Mouse (Mus musculus) neutrophil, adult 5-6 weeks (primary cell): ENCODE results near the gene Cnst. TPM values are rescaled to one million over a fixed set of nuclear protein-coding genes. Genes with fewer than 3 reads are reported as not detected.

Experiments
- ATAC-seq: fragments of 151-379, 151-347 bp; 2 replicates; pipeline ENCODE4 v1.8.0; 2017; ENCODE audit warnings: mild to moderate bottlenecking, moderate TSS enrichment; ENCODE audit not compliant: insufficient number of reproducible peaks, poor library complexity, low FRiP score, severe bottlenecking; ENCODE audit errors: extremely low read depth
- total RNA-seq: library from RNA; stranded (forward); fragments of 200-1000 nt; gene quantifications from 2 replicates; pipeline ENCODE4 v1.2.3, GENCODE M21; 2017

Gene Cnst
- total RNA-seq: 39.8 and 49.5 TPM in 2 replicates

DNA sequence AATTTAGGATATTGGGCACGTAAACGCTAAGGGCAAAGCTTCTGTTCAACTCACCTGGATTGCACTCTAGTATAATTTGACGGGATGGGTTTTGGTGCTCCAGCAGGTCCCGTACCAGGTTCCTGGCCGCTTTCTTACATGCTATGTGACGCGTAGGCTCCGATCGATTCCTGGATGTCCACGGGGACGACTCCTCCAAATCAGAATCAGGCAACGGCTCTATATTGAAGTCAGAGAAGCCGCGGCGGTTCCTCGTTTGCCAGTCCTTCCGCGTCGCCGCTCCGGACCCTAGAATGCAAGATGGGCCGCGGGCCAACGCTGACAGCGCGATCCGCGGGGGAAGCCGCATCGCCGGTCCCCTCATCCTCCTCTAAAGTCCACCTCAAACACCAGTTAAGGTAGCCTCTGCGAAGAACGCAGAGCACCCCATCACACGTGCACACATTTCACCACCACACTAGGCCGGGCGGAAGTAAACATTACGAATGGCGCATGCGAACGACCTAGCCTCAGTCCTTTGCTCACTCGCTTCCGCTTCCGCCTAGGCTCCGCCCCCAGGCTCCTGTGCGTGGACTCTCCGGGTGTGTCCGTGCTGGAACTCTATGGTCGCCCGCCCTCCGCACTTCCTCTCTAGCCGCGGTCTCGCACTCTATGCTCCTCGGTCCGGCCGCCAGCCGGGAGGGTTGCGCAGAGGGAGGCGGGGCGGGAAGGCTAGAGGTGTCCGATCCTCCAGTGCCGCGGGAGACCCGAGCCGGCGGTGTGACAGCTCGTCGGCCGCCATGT lies at the start of gene Cnst, which contains the start of gene Tfb2m:
Gene Cnst, plus strand, starts transcription at position 603 of the 783 bp plus-strand sequence.
Gene Tfb2m, minus strand, starts transcription at position 500 of the 783 bp plus-strand sequence.
- peak; percentile 99 for ATAC-seq

DNA sequence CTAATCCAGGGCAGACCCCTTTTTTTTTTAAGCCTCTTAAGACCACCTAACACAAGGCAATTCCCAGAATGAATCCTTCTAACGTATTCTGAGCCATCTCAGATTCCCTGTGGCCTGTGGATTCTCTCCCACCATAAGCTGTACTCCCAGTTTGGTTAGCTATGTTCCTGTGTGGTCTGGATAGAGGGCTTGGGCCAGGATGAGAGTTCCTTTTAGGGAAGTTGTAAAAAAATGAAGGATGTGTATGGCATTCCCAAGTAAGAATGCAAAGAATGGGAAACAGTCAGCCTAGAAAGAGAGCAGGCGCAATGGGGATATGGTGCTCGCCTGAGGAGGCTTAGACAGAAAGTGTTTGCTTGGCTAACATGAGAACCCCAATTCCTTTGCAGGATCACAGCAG lies 46.9 kb upstream of the Cnst start:
- no peak for ATAC-seq

DNA sequence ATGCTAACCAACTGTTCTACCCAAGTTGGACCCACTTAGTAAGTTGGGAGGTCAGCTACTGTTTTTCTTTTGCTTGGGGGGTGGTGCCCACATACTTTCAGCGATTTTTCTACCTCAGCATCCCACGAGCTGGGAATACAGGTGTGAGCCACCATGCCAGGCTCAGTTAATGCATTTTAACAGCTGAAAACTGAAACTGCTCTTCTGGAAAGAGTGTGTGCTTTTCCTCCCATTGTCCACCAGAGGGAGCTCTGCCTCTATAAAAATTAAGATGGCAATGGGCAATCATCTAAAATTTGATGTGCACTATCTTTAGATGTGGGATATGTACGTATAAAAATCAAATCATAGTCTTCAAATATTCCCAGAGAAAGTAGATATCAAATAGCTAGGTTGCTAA lies 43.6 kb upstream of the Cnst start:
- ATAC-seq: peak; percentile 55; the same call in 1 of the 2 replicates

DNA sequence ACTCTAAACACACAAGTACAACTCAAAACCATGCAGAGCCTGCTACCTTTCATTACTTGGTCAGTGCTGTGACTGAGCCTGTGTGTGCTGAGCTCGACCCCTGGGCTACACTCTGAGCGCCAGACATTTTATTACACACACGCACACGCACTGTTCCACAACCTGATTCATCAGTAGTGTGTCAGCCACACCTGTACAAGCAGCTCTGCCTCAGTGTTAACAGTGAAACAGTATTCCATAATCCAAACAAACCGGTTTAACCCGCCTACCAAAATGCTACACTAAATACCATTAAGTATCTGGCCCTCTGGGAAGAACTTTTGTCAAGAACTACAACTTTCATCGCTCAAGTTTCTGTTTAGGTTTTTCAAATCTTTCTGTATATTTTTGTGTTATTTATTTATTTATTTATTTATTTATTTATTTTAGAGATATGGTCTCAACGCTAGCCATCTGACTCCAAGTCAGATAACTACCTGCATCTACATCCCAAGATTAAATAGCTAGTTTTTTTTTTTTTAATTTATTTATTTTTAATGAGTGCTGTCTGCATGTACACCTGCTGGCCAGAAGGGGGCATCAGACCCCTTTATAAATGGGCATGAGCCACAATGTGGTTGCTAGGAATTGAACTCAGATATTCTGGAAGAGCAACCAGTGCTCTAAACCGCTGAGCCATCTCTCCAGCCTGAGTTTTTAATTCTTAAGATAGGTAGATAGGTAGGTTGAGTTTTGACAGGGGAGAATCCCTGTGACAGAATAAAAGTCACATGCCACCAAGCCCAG lies 39.4 kb upstream of the Cnst start:
- ATAC-seq: peak; percentile 68

DNA sequence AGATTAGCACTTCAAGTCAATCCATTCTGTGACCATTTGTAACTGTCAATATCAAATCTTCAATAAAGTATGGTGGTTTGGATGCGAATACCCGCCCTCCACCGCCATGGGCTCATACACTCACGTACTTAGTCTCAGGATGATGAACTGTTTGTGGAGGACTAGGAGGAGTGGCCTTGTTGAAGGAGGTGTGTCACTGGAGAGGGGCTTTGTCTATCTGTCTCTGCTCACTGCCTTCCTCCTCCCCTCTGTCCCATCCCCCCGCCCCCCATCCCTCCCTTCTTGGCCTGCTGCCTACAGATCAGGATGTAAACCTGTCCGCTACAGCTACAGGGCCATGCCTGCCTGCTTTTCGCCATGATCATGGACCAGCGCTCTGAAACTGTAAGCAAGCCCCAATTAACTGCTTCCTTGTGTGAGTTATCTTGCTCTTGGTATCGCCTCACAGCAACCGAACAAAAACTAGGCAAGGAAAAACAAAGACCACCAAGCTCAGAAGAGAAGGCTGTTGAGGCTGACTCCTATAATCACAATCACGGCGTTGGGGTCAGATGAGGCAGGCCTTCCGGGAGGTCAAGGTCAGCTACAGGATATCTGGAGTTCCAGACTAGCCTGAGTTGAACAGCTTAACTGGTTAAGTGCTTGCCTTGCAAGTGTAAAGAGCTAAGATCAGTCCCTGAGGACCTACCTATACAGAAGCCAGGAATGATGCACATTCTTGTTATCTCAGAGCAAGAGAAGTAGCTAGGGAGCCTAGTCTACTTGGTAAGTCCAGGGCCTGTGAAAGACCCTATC lies 35.4 kb upstream of the Cnst start:
- ATAC-seq: no peak

DNA sequence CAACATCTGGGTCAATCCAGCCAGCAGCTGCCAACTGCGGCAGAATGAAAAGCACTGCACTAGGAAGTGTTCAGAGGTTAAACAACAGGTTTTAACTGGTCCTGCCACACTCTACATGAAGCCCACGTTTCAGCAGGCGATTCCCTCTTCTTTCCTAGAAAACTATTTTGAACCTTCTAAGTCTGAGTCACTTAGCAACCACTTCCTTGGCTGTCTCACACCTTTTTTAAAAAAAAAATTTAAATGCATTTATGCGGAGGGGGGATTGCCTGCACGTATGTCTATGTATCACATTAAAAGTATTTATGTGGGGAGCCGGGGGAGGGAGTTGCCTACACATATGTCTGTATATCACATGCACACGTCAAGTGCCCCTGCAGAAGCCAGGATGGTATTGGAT lies 34.3 kb upstream of the Cnst start:
- ATAC-seq: no peak

DNA sequence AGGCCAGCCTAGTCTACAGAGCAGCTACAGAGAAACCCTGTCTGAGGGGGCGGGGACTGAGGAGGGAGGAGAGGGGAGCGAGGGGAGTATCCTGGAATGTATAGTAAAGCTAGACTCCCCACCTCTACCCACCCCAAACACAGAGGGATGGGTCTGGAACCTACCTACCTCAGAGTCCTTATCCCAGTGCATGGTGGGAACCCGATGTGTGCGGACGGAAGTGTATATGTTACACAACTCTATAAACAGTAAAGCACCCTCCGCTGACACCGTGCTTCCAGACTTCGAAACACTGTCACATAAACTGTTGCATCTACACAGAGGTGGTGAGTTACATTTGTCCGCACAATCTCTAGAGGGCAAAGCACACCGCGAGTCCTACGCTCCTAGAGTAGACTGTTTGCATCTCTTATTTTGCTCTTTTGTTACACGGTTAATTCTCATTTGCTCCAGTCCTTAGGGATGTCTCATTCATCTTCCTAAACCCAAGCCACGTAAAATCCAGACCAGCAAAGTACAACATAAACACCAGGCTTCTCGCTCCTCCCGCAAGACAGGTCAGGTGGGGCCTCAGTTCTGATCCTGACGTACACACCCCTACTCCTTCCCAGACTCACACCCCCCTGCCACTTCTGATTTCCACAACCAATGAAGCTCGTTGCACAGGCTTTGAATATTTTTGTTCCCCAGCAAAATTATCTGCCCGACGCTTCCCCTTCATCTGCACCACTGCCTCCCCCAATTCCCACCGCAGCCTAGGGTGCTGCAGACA lies 29.0 kb upstream of the Cnst start:
- peak; percentile 55; the same call in 1 of the 2 replicates for ATAC-seq

DNA sequence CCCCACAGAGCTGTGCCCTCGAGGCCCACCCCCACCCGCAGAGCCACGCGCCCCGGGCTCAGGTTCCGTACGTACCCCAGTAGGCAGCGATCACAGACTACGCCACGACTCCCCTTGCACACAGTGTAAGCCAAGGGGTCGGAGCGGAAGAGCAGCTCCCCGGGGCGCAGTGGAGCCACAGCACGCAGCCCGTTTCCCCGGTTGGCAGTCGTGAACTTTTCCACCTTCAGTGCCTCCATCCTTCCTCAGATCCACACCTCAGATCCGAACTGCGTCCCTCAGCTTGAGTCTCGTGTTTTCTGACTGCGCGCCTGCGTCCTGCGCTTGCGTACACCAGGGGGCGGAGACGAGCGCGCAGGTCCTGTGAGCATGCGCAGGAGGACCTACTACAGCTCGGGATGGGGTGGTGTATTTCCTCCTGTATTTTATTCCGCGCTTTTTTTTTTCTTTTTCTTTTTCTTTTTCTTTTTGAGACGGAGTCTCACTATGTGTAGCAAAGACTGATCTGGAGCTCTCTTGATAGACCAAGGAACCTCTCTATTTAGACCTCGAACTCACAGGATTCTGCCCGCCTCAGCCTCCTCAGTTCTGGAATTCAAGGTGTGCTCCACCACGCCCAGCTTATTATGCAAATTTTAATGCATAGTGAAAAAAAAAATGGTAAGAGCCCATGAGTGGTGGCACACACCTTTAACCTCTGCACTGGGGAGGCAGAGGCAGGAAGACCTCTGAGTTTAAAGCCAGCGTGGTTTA lies 28.3 kb upstream of the Cnst start, which contains the start of gene Smyd3:
Gene Smyd3, minus strand, starts transcription at position 329 of the 753 bp plus-strand sequence.
- peak; percentile 91 for ATAC-seq

DNA sequence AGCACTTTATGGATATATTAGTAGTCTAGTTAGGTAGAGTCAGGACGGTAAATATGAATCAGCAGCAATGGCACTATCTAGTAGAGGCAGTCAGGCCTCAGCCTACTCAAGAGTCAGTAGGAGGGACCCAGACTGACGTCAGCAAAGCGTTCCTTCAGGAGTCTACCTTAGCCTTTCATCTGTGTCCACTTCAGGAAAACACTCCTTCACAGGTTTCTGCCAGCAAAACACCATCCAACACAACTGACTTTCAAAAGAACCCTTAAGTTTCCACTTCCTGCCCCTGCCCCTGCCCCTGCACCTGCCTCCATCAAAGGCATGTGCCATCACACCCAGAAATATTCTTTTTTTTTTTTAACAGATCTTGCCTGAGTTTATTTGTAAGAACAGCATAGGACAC lies 26.3 kb upstream of the Cnst start:
- ATAC-seq: no peak

DNA sequence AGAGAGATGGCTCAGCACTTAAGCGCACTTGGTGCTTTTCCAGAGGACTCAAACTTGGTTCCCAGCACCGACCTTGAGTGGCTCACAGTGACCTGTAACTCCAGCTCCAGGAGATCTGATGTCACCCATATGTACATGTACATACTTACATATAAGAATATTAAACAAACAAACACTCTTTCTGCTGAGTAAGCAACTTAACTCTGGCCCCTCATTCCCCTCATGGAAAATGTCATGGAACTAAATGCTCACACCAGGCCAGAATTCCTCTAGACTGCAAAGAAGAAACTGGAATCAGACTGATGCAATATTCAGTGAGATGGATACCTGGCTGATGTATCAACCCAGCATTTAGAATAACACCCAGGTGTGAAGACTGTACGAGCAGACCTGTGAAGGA lies 7.1 kb upstream of the Cnst start:
- ATAC-seq: no peak

DNA sequence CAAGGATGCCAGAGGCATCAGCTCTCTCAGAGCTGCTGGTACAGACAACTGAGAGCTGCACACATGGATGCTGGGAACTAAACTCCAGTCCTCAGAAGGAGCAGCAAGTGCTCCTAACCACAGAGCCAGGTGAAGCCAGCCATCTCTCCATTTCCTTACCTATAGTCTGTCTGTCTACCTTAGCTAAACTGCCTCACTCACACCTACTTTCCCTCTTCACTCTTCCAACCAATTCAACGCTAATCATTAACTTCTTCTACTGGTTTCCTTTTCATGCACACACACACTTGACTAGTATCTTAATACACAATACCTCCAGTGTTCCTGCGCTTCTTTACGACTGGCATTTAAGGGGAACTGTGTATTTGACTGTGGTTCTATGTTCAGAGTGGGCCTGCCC lies 6.3 kb upstream of the Cnst start:
- no peak for ATAC-seq

DNA sequence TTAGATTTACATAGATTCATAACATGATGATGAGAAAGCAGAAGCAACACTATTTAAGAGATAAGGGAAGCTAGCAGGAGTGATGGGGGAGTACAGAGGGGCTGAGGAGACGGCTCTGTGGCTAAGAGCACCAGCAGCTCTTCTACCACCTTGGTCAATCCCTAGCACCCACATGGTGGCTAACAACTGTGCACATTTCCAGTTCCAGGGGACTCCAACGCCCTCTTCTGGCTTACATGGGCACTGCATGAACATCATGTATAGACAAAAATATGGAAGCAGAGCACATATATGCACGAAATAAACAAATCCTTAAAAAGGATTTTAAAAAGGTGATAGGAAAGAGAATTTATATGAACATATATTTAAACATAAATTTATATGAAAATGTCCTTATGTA lies 4.7 kb upstream of the Cnst start:
- ATAC-seq: no peak

DNA sequence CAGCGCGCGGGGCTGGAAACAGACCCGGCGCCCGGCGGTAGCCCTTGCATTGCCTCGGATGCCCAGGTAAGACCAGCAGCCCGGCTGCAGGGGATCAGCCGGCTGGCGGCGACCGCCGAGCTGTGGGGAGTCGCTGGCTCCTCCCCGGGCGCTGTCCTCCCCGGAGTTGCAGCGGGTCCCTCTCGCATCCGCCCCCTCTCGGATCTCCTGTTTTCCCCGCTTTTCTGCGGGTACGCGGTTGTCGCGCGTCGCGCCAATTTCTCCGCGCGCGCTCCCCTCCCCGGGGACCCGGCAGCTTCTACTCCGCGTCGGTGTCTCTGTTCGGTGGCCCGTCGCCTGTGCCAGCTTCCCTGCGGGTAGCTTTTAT lies 364 bp downstream of the Cnst start:
- no peak; the same call in 1 of the 2 replicates for ATAC-seq

DNA sequence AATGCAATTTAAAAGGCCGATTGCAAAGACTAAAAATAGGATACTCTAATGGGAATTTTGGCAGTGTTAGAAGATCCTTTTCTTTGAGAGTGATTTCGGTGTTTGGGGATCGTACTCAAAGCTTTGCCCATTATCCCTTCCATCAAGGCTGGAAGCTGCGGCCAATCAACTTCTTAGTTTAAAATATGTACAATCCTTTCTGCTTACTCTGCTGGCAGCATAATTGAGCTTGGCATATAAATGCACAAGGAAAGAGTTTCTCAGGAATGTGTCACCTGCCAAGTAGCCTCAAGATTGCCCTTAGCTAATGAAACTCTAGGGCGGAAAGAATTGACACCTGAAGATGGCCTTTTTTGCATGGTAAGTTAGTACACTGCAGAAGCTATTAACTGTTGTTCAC lies 1.0 kb downstream of the Cnst start:
- no peak for ATAC-seq

DNA sequence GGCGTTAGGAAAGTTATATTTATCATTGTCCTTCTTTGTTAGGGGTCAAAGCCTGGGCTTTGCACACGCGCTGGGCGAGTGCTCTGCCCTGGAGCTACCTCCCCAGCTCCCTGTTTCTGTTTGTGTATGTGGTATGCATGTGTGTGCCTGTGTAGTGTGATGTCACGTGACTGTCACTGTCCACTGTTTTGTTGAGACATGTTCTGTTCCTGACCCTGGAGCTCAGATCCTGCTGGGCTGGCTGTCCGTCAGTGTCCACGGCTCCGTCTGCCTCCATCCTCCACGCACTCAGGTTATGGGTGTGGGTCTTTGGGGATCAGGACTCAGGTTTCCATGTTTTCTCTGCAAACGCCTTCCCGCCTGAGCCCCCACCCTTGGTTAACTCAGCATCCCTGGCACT lies 2.0 kb downstream of the Cnst start:
- no peak for ATAC-seq

DNA sequence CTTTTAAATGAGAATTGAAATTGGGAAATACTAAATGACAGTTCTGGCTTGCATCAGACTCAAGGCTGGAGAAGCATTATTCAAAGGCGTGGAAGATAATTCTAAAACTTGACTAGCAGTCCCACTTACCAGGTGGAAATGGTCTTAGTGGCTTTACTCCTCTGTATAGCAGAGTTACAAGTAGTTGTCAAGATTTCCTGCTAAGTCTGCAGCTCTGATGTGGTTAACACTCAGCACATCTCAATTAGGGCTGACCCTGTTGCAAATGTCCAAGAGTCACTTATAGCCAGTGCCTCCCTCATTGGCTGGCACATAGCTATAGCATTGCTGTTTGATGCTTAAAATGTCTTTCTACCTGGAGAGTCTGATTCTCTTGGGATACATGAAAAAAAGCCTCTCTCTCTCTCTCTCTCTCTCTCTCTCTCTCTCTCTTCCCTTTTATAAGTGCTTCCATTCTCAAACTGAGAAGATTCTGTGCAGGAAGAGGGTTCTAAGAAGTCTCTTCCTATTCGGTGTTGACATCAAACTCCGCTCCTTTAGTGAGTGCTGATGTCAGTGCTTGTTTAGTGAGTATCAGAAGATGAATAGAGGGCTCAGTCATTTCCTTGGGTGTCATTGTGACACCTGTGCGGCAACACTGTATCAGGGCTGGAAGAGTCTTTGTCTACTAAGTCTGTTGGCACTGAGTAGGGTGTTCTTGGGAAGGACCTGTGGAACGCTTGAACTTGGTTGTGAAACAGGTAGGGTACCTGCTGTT lies 3.0 kb downstream of the Cnst start:
- no peak for ATAC-seq

DNA sequence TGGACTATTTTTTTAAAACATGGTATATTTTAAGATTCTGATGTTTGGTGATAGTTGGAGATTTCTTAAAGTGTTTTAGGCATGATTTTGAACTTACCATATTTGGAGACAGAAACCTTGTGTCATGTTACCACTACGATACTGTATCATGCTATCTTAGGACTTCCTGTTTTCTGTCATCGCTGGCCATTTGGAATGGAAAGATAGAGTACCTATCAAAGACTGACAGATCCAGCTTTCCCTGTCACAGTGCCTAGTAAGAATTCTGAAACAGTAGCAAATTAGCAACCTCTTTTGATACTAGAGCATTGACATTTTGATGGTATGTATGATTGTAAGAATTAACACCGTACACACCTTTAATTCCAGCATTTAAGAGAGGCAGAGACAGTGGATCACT lies 5.2 kb downstream of the Cnst start:
- no peak for ATAC-seq
